10 mouse cellular contexts compared by ENCODE assay signal in genomic region chr14:51087762-51088161, GRCm38 (mm10). TPM values are rescaled to one million over a fixed set of nuclear protein-coding genes. Genes with fewer than 3 reads are reported as not detected.
A peak's percentile ranks its signal among the peaks of the same experiment; 100 is the strongest.
DNase-seq lines count a peak whose midpoint lies in the region; ATAC-seq and TF ChIP-seq lines count a peak whose summit lies in the region.
"Had no signal": no experiment of that assay in that cellular context is flagged by ENCODE, and none has a peak within 500 bp of the region (broad histone marks: within the 10 kb centered on the region; RNA-seq: fewer than 3 reads in every experiment).

No protein-coding gene starts in this region.

- peaks cover 6% of the 10 kb centered on the region; the same call in 1 of the 2 replicates for H3K27me3 ChIP-seq in lung, embryonic 15.5 days
- no peaks in the 10 kb centered on the region for H3K27me3 ChIP-seq in embryonic facial prominence, embryonic 11.5 days (ENCODE audit: control insufficient read depth, insufficient read depth, low read length)
- no peaks in the 10 kb centered on the region for H3K27me3 ChIP-seq in intestine, postnatal 0 days (replicated peaks; ENCODE audit: control insufficient read depth, insufficient read depth, low read length)
- peaks cover 8% of the 10 kb centered on the region; the same call in 1 of the 2 replicates for H3K27me3 ChIP-seq in neural tube, embryonic 14.5 days (ENCODE audit: control insufficient read depth, insufficient read depth, low read length)

- no peaks in the 10 kb centered on the region for H3K36me3 ChIP-seq in lung, embryonic 15.5 days
- H3K36me3 ChIP-seq in embryonic facial prominence, embryonic 11.5 days (replicated peaks; ENCODE audit: control insufficient read depth, insufficient read depth, low read depth, low read length), result no peaks in the 10 kb centered on the region
- no peaks in the 10 kb centered on the region for H3K36me3 ChIP-seq in intestine, postnatal 0 days (ENCODE audit: control insufficient read depth, insufficient read depth)
- H3K36me3 ChIP-seq in neural tube, embryonic 14.5 days (ENCODE audit: control insufficient read depth, insufficient read depth, low read length), result no peaks in the 10 kb centered on the region

- no peak for DNase-seq in lung, postnatal 25 days (ENCODE audit: low spot score)
- DNase-seq in embryonic facial prominence, embryonic 11.5 days (ENCODE audit: low spot score), result peak; percentile 55
- no peak for DNase-seq in kidney, postnatal 36 days

- no peaks in the 10 kb centered on the region for H3K9me3 ChIP-seq in lung, embryonic 15.5 days
- no peaks in the 10 kb centered on the region for H3K9me3 ChIP-seq in embryonic facial prominence, embryonic 11.5 days (replicated peaks; ENCODE audit: control insufficient read depth, low read length)
- no peaks in the 10 kb centered on the region for H3K9me3 ChIP-seq in intestine, postnatal 0 days (ENCODE audit: control insufficient read depth)
- no peaks in the 10 kb centered on the region for H3K9me3 ChIP-seq in neural tube, embryonic 14.5 days (ENCODE audit: control insufficient read depth, low read length)

- no peak for TF ChIP-seq CTCF in intestine, postnatal 0 days (IDR thresholded peaks at IDR 0.05; ENCODE audit: low read depth)

- H3K9ac ChIP-seq in lung, embryonic 15.5 days, result no peak overlapping the region; the same call in 1 of the 2 replicates
- H3K9ac ChIP-seq in embryonic facial prominence, embryonic 11.5 days (replicated peaks; ENCODE audit: low read length), result no peak overlapping the region
- H3K9ac ChIP-seq in intestine, postnatal 0 days (ENCODE audit: low read depth, low read length), result 0 out of 2 replicates have a peak overlapping the region, but pooled peaks have one; percentile 68
- no peak overlapping the region for H3K9ac ChIP-seq in neural tube, embryonic 14.5 days (replicated peaks; ENCODE audit: low read depth, low read length)

- no peak overlapping the region for H3K27ac ChIP-seq in lung, embryonic 15.5 days
- no peak overlapping the region for H3K27ac ChIP-seq in embryonic facial prominence, embryonic 11.5 days (replicated peaks; ENCODE audit: low read depth, low read length)
- H3K27ac ChIP-seq in intestine, postnatal 0 days (ENCODE audit: low read depth, low read length), result no peak overlapping the region
- H3K27ac ChIP-seq in neural tube, embryonic 14.5 days (ENCODE audit: low read depth, low read length), result no peak overlapping the region

- peak overlapping the region; percentile 74 for H3K4me3 ChIP-seq in lung, embryonic 15.5 days
- H3K4me3 ChIP-seq in embryonic facial prominence, embryonic 11.5 days (ENCODE audit: low read depth, low read length), result peak overlapping the region; percentile 64
- H3K4me3 ChIP-seq in intestine, postnatal 0 days (ENCODE audit: low read depth, low read length), result peak overlapping the region; percentile 76
- peak overlapping the region; percentile 52 for H3K4me3 ChIP-seq in neural tube, embryonic 14.5 days (ENCODE audit: low read depth, low read length)

- H3K4me2 ChIP-seq in lung, embryonic 15.5 days, result peak overlapping the region; percentile 71
- peak overlapping the region; percentile 74; the same call in 1 of the 2 replicates for H3K4me2 ChIP-seq in embryonic facial prominence, embryonic 11.5 days (ENCODE audit: low read depth, low read length)
- H3K4me2 ChIP-seq in intestine, postnatal 0 days (replicated peaks; ENCODE audit: low read depth), result peak overlapping the region; percentile 82
- peak overlapping the region; percentile 77 for H3K4me2 ChIP-seq in neural tube, embryonic 14.5 days (ENCODE audit: low read depth, low read length)

- WGBS in lung, embryonic 15.5 days, result 7% methylated on average over 9 of the region's 9 CpGs
- 11% methylated on average over 9 of the region's 9 CpGs for WGBS in embryonic facial prominence, embryonic 11.5 days
- 15% methylated on average over 9 of the region's 9 CpGs for WGBS in intestine, postnatal 0 days
- 11% methylated on average over 9 of the region's 9 CpGs for WGBS in neural tube, embryonic 14.5 days

- peaks cover 28% of the 10 kb centered on the region for H3K4me1 ChIP-seq in lung, embryonic 15.5 days
- peaks cover 2% of the 10 kb centered on the region; the same call in 1 of the 2 replicates for H3K4me1 ChIP-seq in embryonic facial prominence, embryonic 11.5 days (ENCODE audit: control insufficient read depth, insufficient read depth, low read length)
- H3K4me1 ChIP-seq in intestine, postnatal 0 days (replicated peaks; ENCODE audit: control insufficient read depth, insufficient read depth, low read length), result peaks cover 2% of the 10 kb centered on the region; the same call in 1 of the 2 replicates
- H3K4me1 ChIP-seq in neural tube, embryonic 14.5 days (ENCODE audit: control insufficient read depth, insufficient read depth, low read length), result peaks cover 5% of the 10 kb centered on the region; the same call in 1 of the 2 replicates

- ATAC-seq in lung, embryonic 15.5 days (ENCODE audit: borderline replicate concordance, extremely low read depth, low FRiP score, low TSS enrichment), result no peak
- no peak for ATAC-seq in embryonic facial prominence, embryonic 11.5 days (replicated peaks; ENCODE audit: insufficient number of reproducible peaks, low FRiP score, low TSS enrichment, low read depth)
- no peak for ATAC-seq in intestine, postnatal 0 days
- ATAC-seq in neural tube, embryonic 14.5 days (ENCODE audit: low read depth), result no peak
- no peak for ATAC-seq in megakaryocyte progenitor cell, adult 5-6 weeks (replicated peaks; ENCODE audit: poor library complexity)
- no peak for ATAC-seq in megakaryocyte-erythroid progenitor cell, adult 5-6 weeks (replicated peaks; ENCODE audit: low FRiP score, low TSS enrichment, poor library complexity, severe bottlenecking)

RNA-seq across cellular contexts. Expression of gene Rnase4, which starts 3.1 kb away (rescaled TPM):
- polyA plus RNA-seq in lung, embryonic 15.5 days (2015; fragmentation: Nextera tagmentation; extraction: Ambion mirVana), result 33.9 and 38.7 TPM in 2 replicates
- polyA plus RNA-seq in embryonic facial prominence, embryonic 11.5 days (2014; fragmentation: Nextera tagmentation; extraction: Ambion mirVana), result 14.4 and 14.7 TPM in 2 replicates
- polyA plus RNA-seq in intestine, postnatal 0 days (2015; fragmentation: Nextera tagmentation; extraction: Ambion mirVana), result 355 and 426 TPM in 2 replicates
- polyA plus RNA-seq in neural tube, embryonic 14.5 days (2014; fragmentation: Nextera tagmentation; extraction: Ambion mirVana), result 12.2 and 17.6 TPM in 2 replicates
- 4.8 and 7.1 TPM in 2 replicates for total RNA-seq in megakaryocyte progenitor cell, adult 5-6 weeks (2015)
- total RNA-seq in megakaryocyte progenitor cell, adult 5-6 weeks (2017), result 1.7 and 2.4 TPM in 2 replicates
- not detected in 2 replicates for total RNA-seq in megakaryocyte-erythroid progenitor cell, adult 5-6 weeks (2014; fragmentation: Nextera tagmentation)
- total RNA-seq in megakaryocyte-erythroid progenitor cell, adult 5-6 weeks (2017), result 0.76 TPM in 1 of 2 replicates, not detected in the other

RNA-seq across cellular contexts. Expression of gene Ang, which starts 3.2 kb away (rescaled TPM):
- 7.6 and 7.7 TPM in 2 replicates for polyA plus RNA-seq in lung, embryonic 15.5 days (2015; fragmentation: Nextera tagmentation; extraction: Ambion mirVana)
- 2.2 and 2.6 TPM in 2 replicates for polyA plus RNA-seq in embryonic facial prominence, embryonic 11.5 days (2014; fragmentation: Nextera tagmentation; extraction: Ambion mirVana)
- 114 and 119 TPM in 2 replicates for polyA plus RNA-seq in intestine, postnatal 0 days (2015; fragmentation: Nextera tagmentation; extraction: Ambion mirVana)
- 2.7 and 2.9 TPM in 2 replicates for polyA plus RNA-seq in neural tube, embryonic 14.5 days (2014; fragmentation: Nextera tagmentation; extraction: Ambion mirVana)
- total RNA-seq in megakaryocyte progenitor cell, adult 5-6 weeks (2015), result 1.8 and 2.0 TPM in 2 replicates
- 1.3 and 1.4 TPM in 2 replicates for total RNA-seq in megakaryocyte progenitor cell, adult 5-6 weeks (2017)
- total RNA-seq in megakaryocyte-erythroid progenitor cell, adult 5-6 weeks (2014; fragmentation: Nextera tagmentation), result not detected in 2 replicates
- not detected in 2 replicates for total RNA-seq in megakaryocyte-erythroid progenitor cell, adult 5-6 weeks (2017)

RNA-seq across cellular contexts. Expression of gene Olfr750, which starts 13.5 kb away (rescaled TPM):
- polyA plus RNA-seq in lung, embryonic 15.5 days (2015; fragmentation: Nextera tagmentation; extraction: Ambion mirVana), result not detected in 2 replicates
- not detected in 2 replicates for polyA plus RNA-seq in embryonic facial prominence, embryonic 11.5 days (2014; fragmentation: Nextera tagmentation; extraction: Ambion mirVana)
- not detected in 2 replicates for polyA plus RNA-seq in intestine, postnatal 0 days (2015; fragmentation: Nextera tagmentation; extraction: Ambion mirVana)
- not detected in 2 replicates for polyA plus RNA-seq in neural tube, embryonic 14.5 days (2014; fragmentation: Nextera tagmentation; extraction: Ambion mirVana)
- total RNA-seq in megakaryocyte progenitor cell, adult 5-6 weeks (2015), result not detected in 2 replicates
- not detected in 2 replicates for total RNA-seq in megakaryocyte progenitor cell, adult 5-6 weeks (2017)
- total RNA-seq in megakaryocyte-erythroid progenitor cell, adult 5-6 weeks (2014; fragmentation: Nextera tagmentation), result not detected in 2 replicates
- total RNA-seq in megakaryocyte-erythroid progenitor cell, adult 5-6 weeks (2017), result not detected in 2 replicates
- total RNA-seq: liver, adult 2 months had no signal
- polyA plus RNA-seq: liver, adult 2 months had no signal

RNA-seq across cellular contexts. Expression of gene Eddm3b, which starts 26.5 kb away (rescaled TPM):
- polyA plus RNA-seq in lung, embryonic 15.5 days (2015; fragmentation: Nextera tagmentation; extraction: Ambion mirVana), result not detected in 2 replicates
- not detected in 2 replicates for polyA plus RNA-seq in embryonic facial prominence, embryonic 11.5 days (2014; fragmentation: Nextera tagmentation; extraction: Ambion mirVana)
- 0.17 and 0.18 TPM in 2 replicates for polyA plus RNA-seq in intestine, postnatal 0 days (2015; fragmentation: Nextera tagmentation; extraction: Ambion mirVana)
- polyA plus RNA-seq in neural tube, embryonic 14.5 days (2014; fragmentation: Nextera tagmentation; extraction: Ambion mirVana), result not detected in 2 replicates
- not detected in 2 replicates for total RNA-seq in megakaryocyte progenitor cell, adult 5-6 weeks (2015)
- total RNA-seq in megakaryocyte progenitor cell, adult 5-6 weeks (2017), result not detected in 2 replicates
- not detected in 2 replicates for total RNA-seq in megakaryocyte-erythroid progenitor cell, adult 5-6 weeks (2014; fragmentation: Nextera tagmentation)
- not detected in 2 replicates for total RNA-seq in megakaryocyte-erythroid progenitor cell, adult 5-6 weeks (2017)
- total RNA-seq: liver, adult 2 months had no signal
- polyA plus RNA-seq: liver, adult 2 months; testis, adult 2 months had no signal

RNA-seq across cellular contexts. Expression of gene Rnase12, which starts 30.3 kb away (rescaled TPM):
- polyA plus RNA-seq in lung, embryonic 15.5 days (2015; fragmentation: Nextera tagmentation; extraction: Ambion mirVana), result not detected in 2 replicates
- not detected in 2 replicates for polyA plus RNA-seq in embryonic facial prominence, embryonic 11.5 days (2014; fragmentation: Nextera tagmentation; extraction: Ambion mirVana)
- polyA plus RNA-seq in intestine, postnatal 0 days (2015; fragmentation: Nextera tagmentation; extraction: Ambion mirVana), result 0.51 and 0.90 TPM in 2 replicates
- not detected in 2 replicates for polyA plus RNA-seq in neural tube, embryonic 14.5 days (2014; fragmentation: Nextera tagmentation; extraction: Ambion mirVana)
- total RNA-seq in megakaryocyte progenitor cell, adult 5-6 weeks (2015), result 6.2 and 8.9 TPM in 2 replicates
- total RNA-seq in megakaryocyte progenitor cell, adult 5-6 weeks (2017), result 4.9 and 5.0 TPM in 2 replicates
- total RNA-seq in megakaryocyte-erythroid progenitor cell, adult 5-6 weeks (2014; fragmentation: Nextera tagmentation), result not detected in 2 replicates
- total RNA-seq in megakaryocyte-erythroid progenitor cell, adult 5-6 weeks (2017), result 0.99 and 5.2 TPM in 2 replicates
- total RNA-seq: liver, adult 2 months had no signal
- polyA plus RNA-seq: liver, adult 2 months; testis, adult 2 months had no signal

Comparison
In these comparisons a context has a peak if more than half of its experiments do, and no peak if none do; other contexts are left out.
1. RNA of gene Ang, which starts 3.2 kb away (polyA plus RNA-seq): 114 to 119 TPM in intestine, postnatal 0 days; 7.6 to 7.7 TPM in lung, embryonic 15.5 days, 2.7 to 2.9 TPM in neural tube, embryonic 14.5 days and 2.2 to 2.6 TPM in embryonic facial prominence, embryonic 11.5 days; every median in the first group is over 10 times any median in the second.
2. Peak in every context shown above with its lines, with median percentiles within 50 percentile points of each other: H3K4me2 ChIP-seq and H3K4me3 ChIP-seq.